In genomic region chr13:34652353-34653241, GRCm38 (mm10) we compare ENCODE assay signal across 8 mouse cellular contexts. TPM values are rescaled to one million over a fixed set of nuclear protein-coding genes. Genes with fewer than 3 reads are reported as not detected.
DNase-seq lines count a peak whose midpoint lies in the region; ATAC-seq and TF ChIP-seq lines count a peak whose summit lies in the region.

No protein-coding gene starts in this region.

- H3K9ac ChIP-seq in forebrain, postnatal 0 days, result peak overlapping the region; percentile 57
- peak overlapping the region; percentile 74 for H3K9ac ChIP-seq in lung, postnatal 0 days (replicated peaks; ENCODE audit: low read depth)

- peak overlapping the region; percentile 21; the same call in 1 of the 2 replicates for H3K27ac ChIP-seq in forebrain, postnatal 0 days (ENCODE audit: low read depth, low read length)
- peak overlapping the region; percentile 88 for H3K27ac ChIP-seq in lung, postnatal 0 days (ENCODE audit: low read length)

- peak overlapping the region; percentile 52 for H3K4me3 ChIP-seq in forebrain, postnatal 0 days (ENCODE audit: low read depth, low read length)
- peak overlapping the region; percentile 71 for H3K4me3 ChIP-seq in lung, postnatal 0 days (ENCODE audit: low read depth, low read length)

- peak; percentile 59 for TF ChIP-seq CTCF in forebrain, postnatal 0 days (IDR thresholded peaks at IDR 0.05; ENCODE audit: low read depth)
- TF ChIP-seq CTCF in lung, postnatal 0 days (IDR thresholded peaks at IDR 0.05), result peak; percentile 63

- no peak for TF ChIP-seq EP300 in lung, postnatal 0 days (IDR thresholded peaks at IDR 0.05)

- no peaks in the 10 kb centered on the region for H3K36me3 ChIP-seq in forebrain, postnatal 0 days (ENCODE audit: insufficient read depth)
- H3K36me3 ChIP-seq in lung, postnatal 0 days (ENCODE audit: insufficient read depth, low read length), result no peaks in the 10 kb centered on the region

- intact Hi-C loops in heart, postnatal 36 days (cut with DNase I), result loop anchor here (2.0 to 5.0 kb wide), 2 partner anchors 56 to 75 kb away; no protein-coding TSS in a partner anchor

- under 1% methylated on average over 105 of the region's 105 CpGs for WGBS in forebrain, postnatal 0 days
- 1% methylated on average over 105 of the region's 105 CpGs for WGBS in large intestine, adult 2 months
- WGBS in lung, postnatal 0 days, result under 1% methylated on average over 96 of the region's 105 CpGs

- peak; percentile 76 for ATAC-seq in forebrain, postnatal 0 days
- ATAC-seq in lung, postnatal 0 days, result peak; percentile 87

- DNase-seq in right cerebral cortex, adult 18-20 months, result peak; percentile 24
- no peak for DNase-seq in right cerebral cortex, postnatal 36 days (ENCODE audit: low spot score in 2 of 2)
- peak; percentile 66 for DNase-seq in forebrain, postnatal 0 days
- DNase-seq in heart, postnatal 36 days, result peak; percentile 86 to 92
- peak; percentile 46 for DNase-seq in large intestine, adult 2 months (ENCODE audit: low read depth, low spot score)
- peak; percentile 81 for DNase-seq in lung, postnatal 0 days (ENCODE audit: low spot score)
- peak; percentile 51 for DNase-seq in ovary, postnatal 14 days (ENCODE audit: low spot score)
- peak; percentile 17 for DNase-seq in thymus, postnatal 25 days

- H3K4me1 ChIP-seq in forebrain, postnatal 0 days (ENCODE audit: insufficient read depth), result peaks cover 15% of the 10 kb centered on the region; the same call in 1 of the 2 replicates
- no peaks in the 10 kb centered on the region; the same call in 1 of the 2 replicates for H3K4me1 ChIP-seq in lung, postnatal 0 days (ENCODE audit: insufficient read depth, low read depth, low read length)

- no peaks in the 10 kb centered on the region for H3K9me3 ChIP-seq in forebrain, postnatal 0 days (ENCODE audit: low read length)
- no peaks in the 10 kb centered on the region for H3K9me3 ChIP-seq in lung, postnatal 0 days (ENCODE audit: low read length)

- peaks cover 18% of the 10 kb centered on the region; the same call in 1 of the 2 replicates for H3K27me3 ChIP-seq in forebrain, postnatal 0 days (ENCODE audit: insufficient read depth, low read length)
- peaks cover 4% of the 10 kb centered on the region; the same call in 1 of the 2 replicates for H3K27me3 ChIP-seq in lung, postnatal 0 days (replicated peaks; ENCODE audit: insufficient read depth, low read length)

- peak overlapping the region; percentile 97 for H3K4me2 ChIP-seq in forebrain, postnatal 0 days (ENCODE audit: low read depth)
- H3K4me2 ChIP-seq in lung, postnatal 0 days (replicated peaks; ENCODE audit: low read depth, low read length), result peak overlapping the region; percentile 85

RNA-seq across cellular contexts. Expression of gene Pxdc1, which starts 0.7 kb away (rescaled TPM):
- 6.7 and 10.6 TPM in 2 replicates for total RNA-seq in forebrain, postnatal 0 days (2014; rRNA removed)
- polyA plus RNA-seq in forebrain, postnatal 0 days (2015; fragmentation: Nextera tagmentation; extraction: Ambion mirVana), result 5.3 and 6.3 TPM in 2 replicates
- total RNA-seq in heart, postnatal 36 days (2021), result 10 to 100 TPM; 13.6 to 15.1 TPM
- 26.2 and 48.5 TPM in 2 replicates for polyA plus RNA-seq in large intestine, adult 2 months (2012; rRNA removed)
- 30.7 and 44.3 TPM in 2 replicates for polyA plus RNA-seq in lung, postnatal 0 days (2015; fragmentation: Nextera tagmentation; extraction: Ambion mirVana)

Comparison
In these comparisons a context has a peak if more than half of its experiments do, and no peak if none do; other contexts are left out.
1. DNase-seq: peak in right cerebral cortex, adult 18-20 months (single experiment), forebrain, postnatal 0 days (single experiment), heart, postnatal 36 days (2 of 2), large intestine, adult 2 months (single experiment), lung, postnatal 0 days (single experiment), ovary, postnatal 14 days (single experiment) and thymus, postnatal 25 days (single experiment); none in right cerebral cortex, postnatal 36 days (0 of 2).